Mouse (Mus musculus): Measurements from ENCODE around the gene Slc25a13.

DNA sequence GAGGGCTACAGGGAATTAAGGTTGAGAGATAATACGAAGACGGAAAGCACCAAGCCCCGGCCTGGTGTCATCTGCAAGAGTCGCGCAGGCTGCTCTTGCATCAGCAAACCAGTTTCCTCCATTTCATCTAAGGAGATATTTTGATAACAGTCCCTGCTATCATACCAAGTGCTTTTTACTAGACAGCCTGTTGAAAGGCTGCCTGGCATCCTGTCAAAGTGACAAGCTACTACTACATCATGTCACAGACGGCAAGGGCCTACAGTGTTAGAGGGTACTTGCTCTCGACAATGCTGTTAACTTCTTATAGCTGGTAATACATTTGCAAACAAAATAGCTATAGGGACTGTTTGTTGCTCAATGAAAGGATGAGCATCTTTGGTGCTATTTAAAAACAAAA is 145.9 kb downstream of the Slc25a13 start:
- TF ChIP-seq CTCF (IDR thresholded peaks at IDR 0.05; ENCODE audit: low read depth) (no peak), EP300 (IDR thresholded peaks at IDR 0.05; ENCODE audit: low read depth) (no peak)

Measured in heart, postnatal 0 days (tissue).